7 mouse cellular contexts compared by ENCODE assay signal in the genomic region with DNA sequence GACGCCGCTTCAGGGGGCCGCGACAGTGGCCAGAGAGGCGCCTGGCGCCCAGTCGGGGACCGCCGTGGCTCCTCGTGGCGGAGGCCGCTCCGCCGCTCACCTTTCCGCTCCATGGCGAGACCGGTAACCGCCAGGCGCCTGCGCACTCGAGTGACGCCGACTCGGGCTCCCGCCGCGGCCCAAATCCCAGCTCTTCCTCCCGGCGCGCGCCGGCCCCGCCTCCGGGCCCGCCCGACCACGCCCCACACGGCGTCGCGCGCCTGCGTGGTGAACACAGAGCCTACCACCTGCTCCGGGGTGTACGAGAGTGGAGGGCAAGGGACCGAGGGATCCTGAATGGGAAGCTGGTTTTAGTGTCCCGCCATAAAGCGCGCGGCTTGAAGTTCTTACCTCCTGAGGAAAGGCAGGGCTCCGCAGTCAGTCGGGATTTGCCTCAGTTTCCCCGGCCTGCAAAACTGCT. TPM values are rescaled to one million over a fixed set of nuclear protein-coding genes. Genes with fewer than 3 reads are reported as not detected.
DNase-seq lines count a peak whose midpoint lies in the region; ATAC-seq lines count a peak whose summit lies in the region.

A gene (minus strand): TSS at position 410 of the 460 bp plus-strand sequence.

- peak; percentile 92 for ATAC-seq in embryonic facial prominence, embryonic 11.5 days (replicated peaks; ENCODE audit: insufficient number of reproducible peaks, low FRiP score, low TSS enrichment, low read depth)
- ATAC-seq in limb, embryonic 11.5 days (ENCODE audit: insufficient number of reproducible peaks, low FRiP score, low TSS enrichment, low read depth), result peak; percentile 91
- ATAC-seq in midbrain, embryonic 14.5 days (ENCODE audit: low FRiP score, low TSS enrichment), result peak; percentile 96

- peak within 1 kb of the TSS; percentile 98 for H3K4me3 ChIP-seq in embryonic facial prominence, embryonic 11.5 days (ENCODE audit: low read depth, low read length)
- peak within 1 kb of the TSS; percentile 85 for H3K4me3 ChIP-seq in limb, embryonic 11.5 days (ENCODE audit: low read depth, low read length)
- H3K4me3 ChIP-seq in midbrain, embryonic 14.5 days (replicated peaks; ENCODE audit: low read depth, low read length), result peak within 1 kb of the TSS; percentile 98

- DNase-seq in adrenal gland, postnatal 14 days, result peak; percentile 96
- DNase-seq in embryonic facial prominence, embryonic 11.5 days (ENCODE audit: low spot score), result peak; percentile 95
- peak; percentile 99 for DNase-seq in heart, adult 11 months
- peak; percentile 91 for DNase-seq in kidney, adult 18-20 months
- DNase-seq in limb, embryonic 11.5 days (ENCODE audit: low spot score), result peak; percentile 93
- peak; percentile 98 for DNase-seq in midbrain, embryonic 14.5 days
- DNase-seq in spleen, adult 18-20 months, result peak; percentile 86 to 89

- no peaks in the 10 kb centered on the region for H3K27me3 ChIP-seq in embryonic facial prominence, embryonic 11.5 days (ENCODE audit: control insufficient read depth, insufficient read depth, low read length)
- no peaks in the 10 kb centered on the region for H3K27me3 ChIP-seq in limb, embryonic 11.5 days (ENCODE audit: control insufficient read depth, insufficient read depth, low read length)
- no peaks in the 10 kb centered on the region for H3K27me3 ChIP-seq in midbrain, embryonic 14.5 days (ENCODE audit: control insufficient read depth, insufficient read depth, low read length)

- peak within 1 kb of the TSS; percentile 87 for H3K27ac ChIP-seq in embryonic facial prominence, embryonic 11.5 days (replicated peaks; ENCODE audit: low read depth, low read length)
- H3K27ac ChIP-seq in limb, embryonic 11.5 days (replicated peaks; ENCODE audit: low read depth, low read length), result peak within 1 kb of the TSS; percentile 87
- peak within 1 kb of the TSS; percentile 89 for H3K27ac ChIP-seq in midbrain, embryonic 14.5 days (replicated peaks; ENCODE audit: low read depth, low read length)

- peak within 1 kb of the TSS; percentile 98 for H3K9ac ChIP-seq in embryonic facial prominence, embryonic 11.5 days (replicated peaks; ENCODE audit: low read length)
- peak within 1 kb of the TSS; percentile 92 for H3K9ac ChIP-seq in limb, embryonic 11.5 days (ENCODE audit: low read length)
- H3K9ac ChIP-seq in midbrain, embryonic 14.5 days (replicated peaks; ENCODE audit: low read length), result peak within 1 kb of the TSS; percentile 94

- H3K4me1 ChIP-seq in embryonic facial prominence, embryonic 11.5 days (ENCODE audit: control insufficient read depth, insufficient read depth, low read length), result no peaks in the 10 kb centered on the region; the same call in 1 of the 2 replicates
- peaks cover 7% of the 10 kb centered on the region for H3K4me1 ChIP-seq in limb, embryonic 11.5 days (ENCODE audit: control insufficient read depth, insufficient read depth, low read length)
- H3K4me1 ChIP-seq in midbrain, embryonic 14.5 days (ENCODE audit: control insufficient read depth, insufficient read depth, low read length), result peaks cover 16% of the 10 kb centered on the region

- no peaks in the 10 kb centered on the region for H3K9me3 ChIP-seq in embryonic facial prominence, embryonic 11.5 days (replicated peaks; ENCODE audit: control insufficient read depth, low read length)
- no peaks in the 10 kb centered on the region for H3K9me3 ChIP-seq in limb, embryonic 11.5 days (ENCODE audit: control insufficient read depth, low read length)
- H3K9me3 ChIP-seq in midbrain, embryonic 14.5 days (ENCODE audit: control insufficient read depth, low read length), result no peaks in the 10 kb centered on the region

- H3K36me3 ChIP-seq in embryonic facial prominence, embryonic 11.5 days (replicated peaks; ENCODE audit: control insufficient read depth, insufficient read depth, low read depth, low read length), result no peaks in the 10 kb centered on the region
- no peaks in the 10 kb centered on the region; the same call in 1 of the 2 replicates for H3K36me3 ChIP-seq in limb, embryonic 11.5 days (ENCODE audit: control insufficient read depth, insufficient read depth, low read length)
- peaks cover 10% of the 10 kb centered on the region for H3K36me3 ChIP-seq in midbrain, embryonic 14.5 days (ENCODE audit: control insufficient read depth, insufficient read depth, low read length)

- peak within 1 kb of the TSS; percentile 87 for H3K4me2 ChIP-seq in embryonic facial prominence, embryonic 11.5 days (ENCODE audit: low read depth, low read length)
- peak within 1 kb of the TSS; percentile 92 for H3K4me2 ChIP-seq in limb, embryonic 11.5 days (ENCODE audit: low read depth, severe bottlenecking)
- H3K4me2 ChIP-seq in midbrain, embryonic 14.5 days (ENCODE audit: low read length), result peak within 1 kb of the TSS; percentile 62

- 0% methylated on average over 38 of the region's 53 CpGs for WGBS in embryonic facial prominence, embryonic 11.5 days
- WGBS in limb, embryonic 11.5 days, result 0% methylated on average over 35 of the region's 53 CpGs
- under 1% methylated on average over 51 of the region's 53 CpGs for WGBS in midbrain, embryonic 14.5 days

RNA-seq across cellular contexts. Expression of the gene that starts here (rescaled TPM):
- total RNA-seq in adrenal gland, postnatal 14 days (2021), result 57.1 and 69.7 TPM in 2 replicates
- 130 and 135 TPM in 2 replicates for polyA plus RNA-seq in embryonic facial prominence, embryonic 11.5 days (2014; fragmentation: Nextera tagmentation; extraction: Ambion mirVana)
- 124 and 125 TPM in 2 replicates for polyA plus RNA-seq in limb, embryonic 11.5 days (2014; fragmentation: Nextera tagmentation; extraction: Ambion mirVana)
- polyA plus RNA-seq in midbrain, embryonic 14.5 days (2014; fragmentation: Nextera tagmentation; extraction: Ambion mirVana), result 101 and 125 TPM in 2 replicates

Comparison
In these comparisons a context has a peak if more than half of its experiments do, and no peak if none do; other contexts are left out.
1. Peak in every context shown above with its lines: DNase-seq, ATAC-seq, H3K4me3 ChIP-seq and H3K27ac ChIP-seq.